In the genomic region with DNA sequence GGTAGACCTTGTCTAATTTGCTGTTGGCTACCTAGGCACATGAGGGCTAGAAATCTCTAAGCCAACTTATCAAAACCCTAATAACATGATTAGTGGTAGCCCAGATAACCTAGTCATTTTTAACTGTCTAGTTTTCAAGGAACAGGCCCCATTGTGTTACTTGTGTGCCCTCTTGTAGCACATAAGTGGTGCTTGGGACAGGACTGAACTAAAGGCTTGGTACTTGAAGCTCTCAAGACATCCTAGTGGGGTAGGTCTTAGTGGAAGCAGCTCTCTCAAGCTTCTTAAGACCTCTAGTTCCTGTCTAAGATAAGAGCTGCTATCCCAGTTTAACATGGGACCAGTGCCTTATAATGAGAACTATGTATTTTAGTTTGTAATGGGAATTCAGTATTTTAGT, we compare ENCODE assay signal across 21 mouse cellular contexts. TPM values are rescaled to one million over a fixed set of nuclear protein-coding genes. Genes with fewer than 3 reads are reported as not detected.
"Had no signal": no experiment of that assay in that cellular context is flagged by ENCODE, and none has a peak within 500 bp of the region (broad histone marks: within the 10 kb centered on the region; RNA-seq: fewer than 3 reads in every experiment).

No protein-coding gene starts in this region.

- H3K4me1 ChIP-seq: liver, embryonic 13.5 days; liver, embryonic 15.5 days; midbrain, embryonic 13.5 days; midbrain, embryonic 15.5 days had no signal

- H3K36me3 ChIP-seq: liver, embryonic 13.5 days; liver, embryonic 15.5 days; lung, embryonic 15.5 days; midbrain, embryonic 13.5 days; midbrain, embryonic 15.5 days; neural tube, embryonic 13.5 days; neural tube, embryonic 15.5 days had no signal

- DNase-seq: liver, embryonic 13.5 days; liver, postnatal 0 days; lung, adult 2 months; retina, postnatal 1 day; right cerebral cortex, adult 18-20 months; right cerebral cortex, postnatal 25 days; right cerebral cortex, postnatal 4 days; spleen, adult 18-20 months; thymus, adult 18-20 months; thymus, postnatal 14 days; thymus, postnatal 36 days had no signal

- H3K27me3 ChIP-seq: liver, embryonic 13.5 days; liver, embryonic 15.5 days; lung, embryonic 15.5 days; megakaryocyte, embryonic 14.5 days; midbrain, embryonic 13.5 days; midbrain, embryonic 15.5 days; neural tube, embryonic 13.5 days; neural tube, embryonic 15.5 days had no signal

- H3K27ac ChIP-seq: liver, embryonic 13.5 days; liver, embryonic 15.5 days; lung, embryonic 15.5 days; macrophage; midbrain, embryonic 13.5 days; midbrain, embryonic 15.5 days had no signal

- ATAC-seq: liver, postnatal 0 days; midbrain, embryonic 13.5 days; midbrain, embryonic 15.5 days had no signal

- H3K9me3 ChIP-seq: liver, embryonic 13.5 days; liver, embryonic 15.5 days; lung, embryonic 15.5 days; megakaryocyte, embryonic 14.5 days; midbrain, embryonic 13.5 days; midbrain, embryonic 15.5 days; neural tube, embryonic 13.5 days; neural tube, embryonic 15.5 days had no signal

- H3K4me3 ChIP-seq: liver, embryonic 13.5 days; liver, embryonic 15.5 days; lung, embryonic 15.5 days; midbrain, embryonic 13.5 days; midbrain, embryonic 15.5 days; myocyte; neural tube, embryonic 13.5 days; neural tube, embryonic 15.5 days had no signal

- H3K9ac ChIP-seq: liver, embryonic 13.5 days; liver, embryonic 15.5 days; liver, postnatal 0 days; lung, embryonic 15.5 days; midbrain, embryonic 13.5 days; midbrain, embryonic 15.5 days; neural tube, embryonic 15.5 days had no signal

- H3K4me2 ChIP-seq: liver, embryonic 13.5 days; liver, embryonic 15.5 days; lung, embryonic 15.5 days; midbrain, embryonic 11.5 days; midbrain, embryonic 13.5 days; midbrain, embryonic 15.5 days; neural tube, embryonic 13.5 days; neural tube, embryonic 15.5 days had no signal

RNA-seq across cellular contexts. Expression of a gene that starts 49.0 kb away (rescaled TPM):
- polyA plus RNA-seq: myocyte had no signal
